In genomic region chr2:178120651-178121374, GRCm38 (mm10) we compare ENCODE assay signal across 19 mouse cellular contexts. TPM values are rescaled to one million over a fixed set of nuclear protein-coding genes. Genes with fewer than 3 reads are reported as not detected.
DNase-seq lines count a peak whose midpoint lies in the region; ATAC-seq lines count a peak whose summit lies in the region.
"Had no signal": no experiment of that assay in that cellular context is flagged by ENCODE, and none has a peak within 500 bp of the region (broad histone marks: within the 10 kb centered on the region; RNA-seq: fewer than 3 reads in every experiment).

No protein-coding gene starts in this region.

- no peaks in the 10 kb centered on the region for H3K36me3 ChIP-seq in heart, embryonic 10.5 days
- no peaks in the 10 kb centered on the region for H3K36me3 ChIP-seq in neural tube, embryonic 15.5 days
- H3K36me3 ChIP-seq in embryonic facial prominence, embryonic 11.5 days (replicated peaks; ENCODE audit: control insufficient read depth, insufficient read depth, low read depth, low read length), result no peaks in the 10 kb centered on the region
- H3K36me3 ChIP-seq: stomach, embryonic 15.5 days had no signal

- no peaks in the 10 kb centered on the region for H3K9me3 ChIP-seq in heart, embryonic 10.5 days
- H3K9me3 ChIP-seq in neural tube, embryonic 15.5 days (replicated peaks), result no peaks in the 10 kb centered on the region
- H3K9me3 ChIP-seq in embryonic facial prominence, embryonic 11.5 days (replicated peaks; ENCODE audit: control insufficient read depth, low read length), result no peaks in the 10 kb centered on the region
- H3K9me3 ChIP-seq: stomach, embryonic 15.5 days had no signal

- no peak overlapping the region for H3K4me2 ChIP-seq in neural tube, embryonic 15.5 days
- H3K4me2 ChIP-seq in embryonic facial prominence, embryonic 11.5 days (ENCODE audit: low read depth, low read length), result no peak overlapping the region
- H3K4me2 ChIP-seq: hindbrain, embryonic 14.5 days; midbrain, embryonic 11.5 days; stomach, embryonic 15.5 days had no signal

- H3K9ac ChIP-seq in neural tube, embryonic 15.5 days (replicated peaks), result no peak overlapping the region
- no peak overlapping the region for H3K9ac ChIP-seq in embryonic facial prominence, embryonic 11.5 days (replicated peaks; ENCODE audit: low read length)
- H3K9ac ChIP-seq: hindbrain, embryonic 14.5 days; liver, postnatal 0 days; stomach, embryonic 15.5 days had no signal

- 85% methylated on average over 8 of the region's 8 CpGs for WGBS in heart, embryonic 10.5 days
- WGBS in neural tube, embryonic 15.5 days, result 92% methylated on average over 8 of the region's 8 CpGs
- WGBS in embryonic facial prominence, embryonic 11.5 days, result 89% methylated on average over 8 of the region's 8 CpGs

- peaks cover 16% of the 10 kb centered on the region for H3K4me1 ChIP-seq in heart, embryonic 10.5 days
- peaks cover 8% of the 10 kb centered on the region for H3K4me1 ChIP-seq in neural tube, embryonic 15.5 days
- peaks cover 3% of the 10 kb centered on the region; the same call in 1 of the 2 replicates for H3K4me1 ChIP-seq in embryonic facial prominence, embryonic 11.5 days (ENCODE audit: control insufficient read depth, insufficient read depth, low read length)

- no peak overlapping the region for H3K27ac ChIP-seq in heart, embryonic 10.5 days
- H3K27ac ChIP-seq in neural tube, embryonic 15.5 days (replicated peaks), result no peak overlapping the region
- 0 out of 2 replicates have a peak overlapping the region, but pooled peaks have one; percentile 16 for H3K27ac ChIP-seq in embryonic facial prominence, embryonic 11.5 days (replicated peaks; ENCODE audit: low read depth, low read length)
- H3K27ac ChIP-seq: gastrocnemius, adult 2 months; hindbrain, embryonic 14.5 days; layer of hippocampus, adult 2 months; stomach, embryonic 15.5 days had no signal

- DNase-seq in heart, embryonic 10.5 days (ENCODE audit: low spot score), result peak; percentile 72
- no peak for DNase-seq in heart, adult 8-10 months (ENCODE audit: low spot score)
- DNase-seq in neural tube, embryonic 10.5 days (ENCODE audit: extremely low spot score, low spot score), result peak; percentile 11
- DNase-seq in cerebellum, adult 9-10 months, result peak; percentile 79
- DNase-seq in embryonic facial prominence, embryonic 11.5 days (ENCODE audit: low spot score), result no peak
- DNase-seq in left cerebral cortex, postnatal 25 days (ENCODE audit: low spot score in 2 of 2), result no peak
- DNase-seq: adrenal gland, postnatal 25 days; gastrocnemius, adult 2 months; heart, adult 18-20 months; spleen, adult 18-20 months had no signal

- H3K4me3 ChIP-seq in heart, embryonic 10.5 days, result no peak overlapping the region
- no peak overlapping the region for H3K4me3 ChIP-seq in neural tube, embryonic 15.5 days (replicated peaks)
- no peak overlapping the region for H3K4me3 ChIP-seq in embryonic facial prominence, embryonic 11.5 days (ENCODE audit: low read depth, low read length)
- H3K4me3 ChIP-seq: erythroblast, embryonic 14.5 days; gastrocnemius, adult 2 months; layer of hippocampus, adult 2 months; stomach, embryonic 15.5 days had no signal

- intact Hi-C loops in left cerebral cortex, postnatal 25 days (cut with DNase I), result no loop called here

- peaks cover 65% of the 10 kb centered on the region for H3K27me3 ChIP-seq in heart, embryonic 10.5 days (ENCODE audit: insufficient read depth, poor library complexity, severe bottlenecking)
- peaks cover 17% of the 10 kb centered on the region for H3K27me3 ChIP-seq in neural tube, embryonic 15.5 days (replicated peaks)
- no peaks in the 10 kb centered on the region; the same call in 1 of the 2 replicates for H3K27me3 ChIP-seq in embryonic facial prominence, embryonic 11.5 days (ENCODE audit: control insufficient read depth, insufficient read depth, low read length)

- ATAC-seq in neural tube, embryonic 15.5 days (ENCODE audit: low FRiP score), result no peak
- ATAC-seq in embryonic facial prominence, embryonic 11.5 days (replicated peaks; ENCODE audit: insufficient number of reproducible peaks, low FRiP score, low TSS enrichment, low read depth), result no peak
- ATAC-seq in monocyte, adult 5-6 weeks (replicated peaks; ENCODE audit: insufficient number of reproducible peaks, low FRiP score, low TSS enrichment, poor library complexity, severe bottlenecking), result no peak
- ATAC-seq: intestine, postnatal 0 days; liver, postnatal 0 days had no signal

RNA-seq across cellular contexts. Expression of gene Phactr3, which starts 2.0 kb away (rescaled TPM):
- polyA plus RNA-seq in heart, embryonic 10.5 days (2016; fragmentation: Nextera tagmentation; extraction: Ambion mirVana), result 10.8 and 14.0 TPM in 2 replicates
- 1 to 10 TPM in 3 of 4 experiments, under 1 TPM in 1; 0.63 to 3.0 (median 1.4) TPM for total RNA-seq in heart, adult 8-10 months (2022)
- 47.1 and 57.2 TPM in 2 replicates for polyA plus RNA-seq in neural tube, embryonic 15.5 days (2015; fragmentation: Nextera tagmentation; extraction: Ambion mirVana)
- polyA plus RNA-seq in embryonic facial prominence, embryonic 11.5 days (2014; fragmentation: Nextera tagmentation; extraction: Ambion mirVana), result 5.6 and 8.0 TPM in 2 replicates
- 100 to 1,000 TPM; 158 TPM for total RNA-seq in left cerebral cortex, postnatal 25 days (2021)
- total RNA-seq in monocyte, adult 5-6 weeks (2017), result 62.1 to 93.8 TPM (median 74.6 TPM) in 3 replicates
- polyA plus RNA-seq: erythroblast, embryonic 14.5 days; liver, postnatal 0 days had no signal

RNA-seq across cellular contexts. Expression of gene Zfp931, which starts 42.5 kb away (rescaled TPM):
- 15.8 and 16.1 TPM in 2 replicates for polyA plus RNA-seq in heart, embryonic 10.5 days (2016; fragmentation: Nextera tagmentation; extraction: Ambion mirVana)
- 10 to 100 TPM; 14.0 to 18.2 (median 16.8) TPM for total RNA-seq in heart, adult 8-10 months (2022)
- 17.0 and 18.4 TPM in 2 replicates for polyA plus RNA-seq in neural tube, embryonic 15.5 days (2015; fragmentation: Nextera tagmentation; extraction: Ambion mirVana)
- 18.8 and 22.9 TPM in 2 replicates for polyA plus RNA-seq in embryonic facial prominence, embryonic 11.5 days (2014; fragmentation: Nextera tagmentation; extraction: Ambion mirVana)
- 10 to 100 TPM; 22.6 to 23.7 TPM for total RNA-seq in left cerebral cortex, postnatal 25 days (2021)
- 12.2 to 24.3 TPM (median 13.7 TPM) in 3 replicates for total RNA-seq in monocyte, adult 5-6 weeks (2017)
- polyA plus RNA-seq: erythroblast, embryonic 14.5 days had no signal

Comparison
In these comparisons a context has a peak if more than half of its experiments do, and no peak if none do; other contexts are left out.
1. DNase-seq: peak in heart, embryonic 10.5 days (single experiment), neural tube, embryonic 10.5 days (single experiment) and cerebellum, adult 9-10 months (single experiment); none in heart, adult 8-10 months (single experiment), embryonic facial prominence, embryonic 11.5 days (single experiment) and left cerebral cortex, postnatal 25 days (0 of 2).
2. RNA of gene Phactr3, which starts 2.0 kb away (total RNA-seq): 158 TPM in left cerebral cortex, postnatal 25 days and 62.1 to 93.8 TPM in monocyte, adult 5-6 weeks; 0.63 to 3.0 TPM in heart, adult 8-10 months; every median in the first group is over 10 times any median in the second.